Mouse (Mus musculus) bone marrow, adult 2 months (tissue): ENCODE measurements around the gene Tpte.

Source experiments
- CTCF ChIP-seq: fragments of 200-500 bp; IDR thresholded peaks from 2 replicates; pipeline ENCODE4 v1.5.1; 2011; ENCODE audit warnings: low read length, control low read depth; ENCODE audit not compliant: control insufficient read depth, insufficient read depth
- POLR2A ChIP-seq: fragments of 200-500 bp; IDR thresholded peaks from 2 replicates; pipeline ENCODE4 v1.6.1; 2011; ENCODE audit warnings: low read depth, mild to moderate bottlenecking, control low read depth, low read length, borderline replicate concordance; ENCODE audit not compliant: control insufficient read depth

GRCm38 (mm10) chr8:22266809-22267208, 16.4 kb upstream of the Tpte start:
- TF ChIP-seq CTCF (no peak), POLR2A (no peak)
